Mouse (Mus musculus) midbrain, postnatal 0 days (tissue): ENCODE data around the gene Elmo2. TPM values are rescaled to one million over a fixed set of nuclear protein-coding genes. Genes with fewer than 3 reads are reported as not detected.

Experiments
- ATAC-seq: fragments of 200-750 bp; cut with Nextera tagmentation; 2 replicates; pipeline ENCODE4 v1.8.0; 2017; ENCODE audit warnings: moderate number of reproducible peaks, mild to moderate bottlenecking, moderate TSS enrichment, moderate library complexity; ENCODE audit not compliant: low FRiP score
- DNase-seq: peaks from one replicate; pipeline ENCODE4 v3.0.0-alpha.2; 2015; ENCODE audit warnings: low spot score
- H3K27ac ChIP-seq: fragments of 300-500 bp; sonication (generic); 2 replicates; pipeline ENCODE4 v1.5.1; 2014; ENCODE audit warnings: low read depth, mild to moderate bottlenecking, low read length, mixed read lengths
- H3K27me3 ChIP-seq: fragments of 300-500 bp; sonication (generic); 2 replicates; pipeline ENCODE4 v1.6.1; 2014; ENCODE audit warnings: low read length, control low read depth, mixed read lengths; ENCODE audit not compliant: insufficient read depth
- H3K36me3 ChIP-seq: fragments of 300-500 bp; sonication (generic); 2 replicates; pipeline ENCODE4 v1.6.1; 2014; ENCODE audit warnings: low read length, control low read depth, mixed read lengths; ENCODE audit not compliant: insufficient read depth
- H3K4me1 ChIP-seq: fragments of 300-500 bp; sonication (generic); 2 replicates; pipeline ENCODE4 v1.6.1; 2014; ENCODE audit warnings: mild to moderate bottlenecking, control low read depth, antibody characterized with exemption, low read length, mixed read lengths; ENCODE audit not compliant: insufficient read depth
- H3K4me2 ChIP-seq: fragments of 300-500 bp; sonication (generic); 2 replicates; pipeline ENCODE4 v1.6.1; 2014; ENCODE audit warnings: low read depth, mild to moderate bottlenecking, low read length, mixed read lengths; ENCODE audit not compliant: poor library complexity, severe bottlenecking
- H3K4me3 ChIP-seq: fragments of 300-500 bp; sonication (generic); 2 replicates; pipeline ENCODE4 v1.5.1; 2014; ENCODE audit warnings: low read depth, mild to moderate bottlenecking, low read length, moderate library complexity
- H3K9ac ChIP-seq: fragments of 300-500 bp; sonication (generic); replicated peaks from 2 replicates; pipeline ENCODE4 v1.6.1; 2014; ENCODE audit warnings: mild to moderate bottlenecking, low read length, moderate library complexity, mixed read lengths; ENCODE audit not compliant: poor library complexity, severe bottlenecking
- H3K9me3 ChIP-seq: fragments of 300-500 bp; sonication (generic); 2 replicates; pipeline ENCODE4 v1.6.1; 2016; ENCODE audit warnings: low read length, control low read depth
- CTCF ChIP-seq: IDR thresholded peaks from 2 replicates; pipeline ENCODE4 v1.5.1; 2016; ENCODE audit warnings: antibody characterized with exemption, mild to moderate bottlenecking
- WGBS: fragments of 180-500 bp; shearing (Covaris S2); extraction: QIAGEN DNeasy Blood & Tissue Kit; methylation state at CpG from one replicate; pipeline ENCODE4 v1.1.7; 2014; 5-methylcytosine and 5-hydroxymethylcytosine counted together
- polyA plus RNA-seq: library from polyadenylated mRNA; unstranded; fragments of >200 nt; fragmentation: Nextera tagmentation; extraction: Ambion mirVana; gene quantifications from 2 replicates; pipeline ENCODE4 v1.2.1, GENCODE M21; 2015
- total RNA-seq: library from RNA; depleted of rRNA; stranded (reverse); fragments of >200 nt; gene quantifications from 2 replicates; pipeline ENCODE4 v1.2.3, GENCODE M21; 2014

Gene Elmo2
- total and polyA plus RNA-seq, 2 experiments from 2014 or later, result 77.2 to 99.4 TPM

- Histone ChIP-seq H3K27me3 (no peaks in the 10 kb centered on the region), H3K36me3 (no peaks in the 10 kb centered on the region), H3K9ac (peak overlapping the region; percentile 3; the same call in 1 of the 2 replicates), H3K4me1 (peaks cover 34% of the 10 kb centered on the region), H3K27ac (peak overlapping the region; percentile 62), H3K9me3 (no peaks in the 10 kb centered on the region), H3K4me2 (peak overlapping the region; percentile 18; the same call in 1 of the 2 replicates), H3K4me3 (no peak overlapping the region)
- DNase-seq (no peak), ATAC-seq (no peak)
- TF ChIP-seq CTCF, result no peak
- 41% methylated on average over 8 of the region's 8 CpGs for WGBS
These were observed 4.8 kb downstream of the Elmo2 start for GRCm38 (mm10) chr2:165321381-165321888.

DNA sequence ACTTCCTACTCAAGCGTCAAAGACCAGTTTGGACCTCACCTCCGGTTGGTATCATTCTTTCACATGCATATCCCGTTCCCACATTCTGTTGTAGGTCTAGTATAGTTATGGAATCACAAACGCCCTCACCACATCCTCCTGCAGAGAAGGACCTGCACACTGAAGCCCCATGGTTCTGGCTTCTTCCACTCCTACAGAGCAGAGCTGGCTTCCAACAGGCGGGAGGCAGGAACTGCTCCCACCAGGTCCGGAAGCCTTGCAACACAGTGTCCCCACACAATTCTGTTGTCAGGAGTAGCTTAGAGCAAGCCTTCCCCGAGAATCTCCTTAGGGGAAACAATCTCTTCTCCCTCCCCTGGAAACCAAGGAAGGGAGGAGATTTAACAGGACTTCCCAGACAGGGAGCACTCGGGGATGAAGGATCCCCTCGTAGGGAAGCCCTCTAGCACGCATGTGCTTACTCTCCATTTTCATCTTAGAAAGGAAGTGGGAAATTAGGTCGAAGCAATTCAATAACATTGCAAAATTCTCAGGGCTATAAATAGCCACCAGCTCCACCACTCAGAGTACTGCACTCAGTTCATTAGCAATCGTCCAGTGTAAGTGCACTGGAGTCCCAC, 5.6 kb downstream of the Elmo2 start:
- ATAC-seq (no peak), DNase-seq (no peak)
- peak overlapping the region; percentile 24; the same call in 1 of the 2 replicates for H3K9ac ChIP-seq
- 58% methylated on average over 12 of the region's 12 CpGs for WGBS
- H3K27ac ChIP-seq, result peak overlapping the region; percentile 62
- no peak; the same call in 1 of the 2 replicates for TF ChIP-seq CTCF
- no peaks in the 10 kb centered on the region for H3K9me3 ChIP-seq
- H3K4me3 ChIP-seq, result no peak overlapping the region
- peaks cover 40% of the 10 kb centered on the region for H3K4me1 ChIP-seq
- H3K27me3 ChIP-seq, result no peaks in the 10 kb centered on the region
- H3K36me3 ChIP-seq, result no peaks in the 10 kb centered on the region
- H3K4me2 ChIP-seq, result peak overlapping the region; percentile 18; the same call in 1 of the 2 replicates

DNA sequence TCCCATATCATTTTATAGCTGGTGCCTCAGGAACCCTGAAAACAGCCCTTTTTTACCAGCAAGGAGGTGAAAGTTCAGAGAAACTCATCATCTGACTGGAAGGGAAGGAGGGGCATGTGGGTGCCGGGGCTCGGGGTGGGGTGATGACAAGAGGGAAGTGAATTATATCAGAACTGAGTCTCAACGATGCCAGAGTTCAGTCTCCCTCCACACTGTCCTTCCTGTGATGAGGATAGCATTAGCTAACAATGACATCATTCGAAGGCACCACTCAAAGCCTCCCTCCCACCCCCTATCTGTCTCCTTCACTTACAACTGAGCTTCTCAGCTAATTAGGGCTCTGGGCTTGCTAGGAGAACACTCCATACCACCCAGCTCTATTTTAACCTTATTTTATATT, 6.8 kb downstream of the Elmo2 start:
- Histone ChIP-seq H3K4me3 (no peak overlapping the region), H3K36me3 (peaks cover 8% of the 10 kb centered on the region), H3K9me3 (no peaks in the 10 kb centered on the region), H3K4me1 (peaks cover 33% of the 10 kb centered on the region), H3K27ac (no peak overlapping the region), H3K4me2 (no peak overlapping the region), H3K9ac (no peak overlapping the region), H3K27me3 (no peaks in the 10 kb centered on the region)
- TF ChIP-seq CTCF, result no peak
- no peak for DNase-seq
- no peak for ATAC-seq
- 77% methylated on average over 4 of the region's 4 CpGs for WGBS

DNA sequence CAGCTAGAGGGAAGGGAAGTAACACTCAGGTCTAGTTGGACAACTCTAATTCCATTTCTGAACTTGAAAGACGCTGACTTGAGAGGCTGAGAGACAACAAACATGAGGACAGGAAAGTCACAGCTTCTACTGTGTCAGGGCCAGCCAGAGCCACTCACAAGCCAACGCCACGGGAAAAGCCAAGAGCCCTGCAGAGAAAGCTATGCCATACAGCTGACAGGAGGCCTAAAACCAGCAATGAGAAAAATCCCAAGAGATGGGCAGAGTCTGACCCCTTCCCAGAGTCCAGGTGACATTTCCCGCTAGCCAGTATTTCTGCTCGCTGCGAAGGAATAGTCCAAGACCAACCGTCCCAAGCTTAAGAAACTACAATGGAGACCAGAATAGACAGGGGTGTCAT, 7.3 kb downstream of the Elmo2 start:
- H3K9ac ChIP-seq, result no peak overlapping the region
- no peaks in the 10 kb centered on the region for H3K27me3 ChIP-seq
- no peaks in the 10 kb centered on the region for H3K9me3 ChIP-seq
- H3K4me3 ChIP-seq, result no peak overlapping the region
- ATAC-seq, result no peak
- WGBS, result 83% methylated on average over 7 of the region's 7 CpGs
- peaks cover 30% of the 10 kb centered on the region for H3K4me1 ChIP-seq
- peaks cover 12% of the 10 kb centered on the region for H3K36me3 ChIP-seq
- no peak for DNase-seq
- TF ChIP-seq CTCF, result no peak
- H3K27ac ChIP-seq, result no peak overlapping the region
- H3K4me2 ChIP-seq, result no peak overlapping the region

- ATAC-seq, result no peak
- 0 out of 2 replicates have a peak overlapping the region, but pooled peaks have one; percentile 12 for H3K4me2 ChIP-seq
- WGBS, result 37% methylated on average over 16 of the region's 16 CpGs
These were observed 8.5 kb downstream of the Elmo2 start for GRCm38 (mm10) chr2:165317621-165318263.

More at GRCm38 (mm10) chr2:165317621-165318263, 8.5 kb downstream of the Elmo2 start:
- DNase-seq, result no peak
- peaks cover 30% of the 10 kb centered on the region for H3K4me1 ChIP-seq
- TF ChIP-seq CTCF, result no peak
- peaks cover 18% of the 10 kb centered on the region for H3K36me3 ChIP-seq
- no peaks in the 10 kb centered on the region for H3K9me3 ChIP-seq
- H3K9ac ChIP-seq, result 0 out of 2 replicates have a peak overlapping the region, but pooled peaks have one; percentile 33
- no peaks in the 10 kb centered on the region for H3K27me3 ChIP-seq
- no peak overlapping the region for H3K4me3 ChIP-seq
- H3K27ac ChIP-seq, result peak overlapping the region; percentile 91
